Mouse (Mus musculus): ENCODE results near the gene Radil. TPM values are rescaled to one million over a fixed set of nuclear protein-coding genes. Genes with fewer than 3 reads are reported as not detected.
A peak's percentile ranks its signal among the peaks of the same experiment; 100 is the strongest.

The Radil gene
- polyA plus RNA-seq, 1 experiment from 2014 or later = 2.4 TPM

GRCm38 (mm10) chr5:142440451-142441147, 110.3 kb downstream of the Radil start:
- Histone ChIP-seq H3K27ac (replicated peaks; ENCODE audit: low read depth, low read length) (peak overlapping the region; percentile 38; the same call in 1 of the 2 replicates), H3K27me3 (ENCODE audit: control insufficient read depth, insufficient read depth, low read length) (no peaks in the 10 kb centered on the region), H3K4me2 (ENCODE audit: low read depth, low read length) (peak overlapping the region; percentile 42), H3K9ac (replicated peaks; ENCODE audit: low read length) (peak overlapping the region; percentile 37), H3K4me3 (ENCODE audit: low read depth, low read length) (peak overlapping the region; percentile 19), H3K9me3 (replicated peaks; ENCODE audit: control insufficient read depth, low read length) (no peaks in the 10 kb centered on the region), H3K36me3 (replicated peaks; ENCODE audit: control insufficient read depth, insufficient read depth, low read depth, low read length) (peaks cover 7% of the 10 kb centered on the region; the same call in 1 of the 2 replicates), H3K4me1 (ENCODE audit: control insufficient read depth, insufficient read depth, low read length) (peaks cover 16% of the 10 kb centered on the region)
- ATAC-seq (replicated peaks; ENCODE audit: insufficient number of reproducible peaks, low FRiP score, low TSS enrichment, low read depth) (peak; percentile 93), DNase-seq (ENCODE audit: low spot score) (peak; percentile 90)
- WGBS = under 1% methylated on average over 19 of the region's 19 CpGs

- peak overlapping the region; percentile 42 for H3K4me2 ChIP-seq (ENCODE audit: low read depth, low read length)
- peak overlapping the region; percentile 30; the same call in 1 of the 2 replicates for H3K9ac ChIP-seq (replicated peaks; ENCODE audit: low read length)
- WGBS = 1% methylated on average over 12 of the region's 12 CpGs
- no peaks in the 10 kb centered on the region for H3K27me3 ChIP-seq (ENCODE audit: control insufficient read depth, insufficient read depth, low read length)
- H3K4me1 ChIP-seq (ENCODE audit: control insufficient read depth, insufficient read depth, low read length) = peaks cover 14% of the 10 kb centered on the region
- peaks cover 11% of the 10 kb centered on the region; the same call in 1 of the 2 replicates for H3K36me3 ChIP-seq (replicated peaks; ENCODE audit: control insufficient read depth, insufficient read depth, low read depth, low read length)
- ATAC-seq (replicated peaks; ENCODE audit: insufficient number of reproducible peaks, low FRiP score, low TSS enrichment, low read depth) (peak; percentile 39), DNase-seq (ENCODE audit: low spot score) (peak; percentile 50)
- H3K4me3 ChIP-seq (ENCODE audit: low read depth, low read length) = peak overlapping the region; percentile 19
- peak overlapping the region; percentile 38; the same call in 1 of the 2 replicates for H3K27ac ChIP-seq (replicated peaks; ENCODE audit: low read depth, low read length)
- H3K9me3 ChIP-seq (replicated peaks; ENCODE audit: control insufficient read depth, low read length) = no peaks in the 10 kb centered on the region
Observed at GRCm38 (mm10) chr5:142439911-142440432, 110.9 kb downstream of the Radil start.

DNA sequence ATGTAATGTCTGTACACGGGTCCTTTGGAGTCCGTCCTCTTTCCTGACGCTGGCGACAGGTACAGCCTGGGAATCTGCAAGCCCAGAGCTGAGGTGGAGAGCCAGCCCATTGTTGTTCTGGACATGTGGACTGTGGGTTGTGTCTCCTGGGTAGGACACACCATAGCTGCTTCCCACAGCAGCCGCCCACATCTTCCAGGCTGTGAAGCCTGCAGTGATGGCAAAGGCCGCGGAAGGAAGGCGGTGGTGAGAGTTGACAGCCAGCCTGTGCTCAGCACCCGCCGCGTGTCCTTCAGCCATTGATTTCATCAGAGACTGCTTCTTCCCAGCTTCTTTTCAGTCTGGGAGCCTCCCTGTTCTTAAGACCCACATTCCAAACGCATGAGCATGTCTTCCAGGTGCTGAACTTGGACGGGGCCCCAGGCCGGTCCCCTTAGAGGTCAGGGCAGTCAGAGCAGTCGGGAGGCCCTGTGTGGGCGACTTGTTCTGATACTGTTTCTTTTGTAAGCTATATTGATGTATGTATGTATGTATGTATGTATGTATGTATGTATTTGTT, 112.4 kb downstream of the Radil start:
- Histone ChIP-seq H3K9ac (replicated peaks; ENCODE audit: low read length) (no peak overlapping the region), H3K36me3 (replicated peaks; ENCODE audit: control insufficient read depth, insufficient read depth, low read depth, low read length) (peaks cover 12% of the 10 kb centered on the region; the same call in 1 of the 2 replicates), H3K4me2 (ENCODE audit: low read depth, low read length) (no peak overlapping the region), H3K9me3 (replicated peaks; ENCODE audit: control insufficient read depth, low read length) (no peaks in the 10 kb centered on the region), H3K4me1 (ENCODE audit: control insufficient read depth, insufficient read depth, low read length) (peaks cover 10% of the 10 kb centered on the region), H3K27ac (replicated peaks; ENCODE audit: low read depth, low read length) (no peak overlapping the region), H3K27me3 (ENCODE audit: control insufficient read depth, insufficient read depth, low read length) (no peaks in the 10 kb centered on the region), H3K4me3 (ENCODE audit: low read depth, low read length) (no peak overlapping the region)
- DNase-seq (ENCODE audit: low spot score) = no peak
- WGBS = 85% methylated on average over 16 of the region's 16 CpGs
- ATAC-seq (replicated peaks; ENCODE audit: insufficient number of reproducible peaks, low FRiP score, low TSS enrichment, low read depth) = no peak

DNA sequence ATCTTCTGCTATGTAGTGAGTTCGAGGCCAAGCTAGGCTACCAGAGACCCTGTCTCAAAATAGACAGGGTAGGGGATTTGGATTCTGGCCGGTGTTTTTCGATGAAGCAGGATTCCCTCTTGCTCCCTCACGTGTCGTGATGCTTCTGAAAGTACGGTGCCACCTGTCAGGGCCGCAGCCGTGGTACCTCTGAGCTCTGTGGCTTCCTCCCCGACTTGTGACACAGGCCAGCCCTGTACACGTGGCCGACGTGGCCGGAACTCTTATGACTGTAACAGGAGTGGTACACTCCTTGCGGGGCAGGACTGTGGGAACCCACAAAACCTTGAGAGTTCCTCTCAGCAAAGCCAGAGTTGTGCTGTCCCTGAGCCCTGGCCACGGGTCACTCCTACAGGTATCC, 115.2 kb downstream of the Radil start:
- peaks cover 12% of the 10 kb centered on the region; the same call in 1 of the 2 replicates for H3K36me3 ChIP-seq (replicated peaks; ENCODE audit: control insufficient read depth, insufficient read depth, low read depth, low read length)
- no peak overlapping the region for H3K27ac ChIP-seq (replicated peaks; ENCODE audit: low read depth, low read length)
- no peak overlapping the region for H3K9ac ChIP-seq (replicated peaks; ENCODE audit: low read length)
- H3K9me3 ChIP-seq (replicated peaks; ENCODE audit: control insufficient read depth, low read length) = no peaks in the 10 kb centered on the region
- H3K4me1 ChIP-seq (ENCODE audit: control insufficient read depth, insufficient read depth, low read length) = peaks cover 8% of the 10 kb centered on the region
- DNase-seq (ENCODE audit: low spot score) = no peak
- H3K4me3 ChIP-seq (ENCODE audit: low read depth, low read length) = no peak overlapping the region
- no peak overlapping the region for H3K4me2 ChIP-seq (ENCODE audit: low read depth, low read length)
- no peaks in the 10 kb centered on the region for H3K27me3 ChIP-seq (ENCODE audit: control insufficient read depth, insufficient read depth, low read length)
- WGBS = 95% methylated on average over 15 of the region's 15 CpGs
- ATAC-seq (replicated peaks; ENCODE audit: insufficient number of reproducible peaks, low FRiP score, low TSS enrichment, low read depth) = no peak

Other genes starting within 250 kb of the Radil start
- 2.9 and 3.4 TPM in 2 replicates for gene Foxk1, start 149.6 kb downstream of the Radil start, polyA plus RNA-seq (2014; fragmentation: Nextera tagmentation; extraction: Ambion mirVana)
- 5.5 and 8.0 TPM in 2 replicates for gene Ap5z1, start 87.2 kb downstream of the Radil start, polyA plus RNA-seq (2014; fragmentation: Nextera tagmentation; extraction: Ambion mirVana)
- 0.21 and 0.26 TPM in 2 replicates for gene Papolb, start 21.0 kb downstream of the Radil start, polyA plus RNA-seq (2014; fragmentation: Nextera tagmentation; extraction: Ambion mirVana)
- 3.9 and 5.5 TPM in 2 replicates for gene Mmd2, start 57.7 kb upstream of the Radil start, polyA plus RNA-seq (2014; fragmentation: Nextera tagmentation; extraction: Ambion mirVana)
- gene Wipi2, start 76.6 kb upstream of the Radil start, polyA plus RNA-seq (2014; fragmentation: Nextera tagmentation; extraction: Ambion mirVana) = 61.2 and 62.4 TPM in 2 replicates
- 9.5 and 14.4 TPM in 2 replicates for gene Slc29a4, start 141.4 kb upstream of the Radil start, polyA plus RNA-seq (2014; fragmentation: Nextera tagmentation; extraction: Ambion mirVana)